Mouse (Mus musculus) heart, embryonic 10.5 days (tissue): ENCODE data around the gene Cdk11b. TPM values are rescaled to one million over a fixed set of nuclear protein-coding genes. Genes with fewer than 3 reads are reported as not detected.
"Not testable (repeated sequence)": the region's sequence is repeated elsewhere in the genome, so short reads cannot be mapped to it uniquely, and the experiment has no call there.

Source experiments
- DNase-seq: peaks from one replicate; pipeline ENCODE4 v3.0.0-alpha.2; 2017; ENCODE audit warnings: low spot score
- H3K27ac ChIP-seq: fragments of 300-500 bp; sonication (generic); 2 replicates; pipeline ENCODE4 v1.5.1; 2016; ENCODE audit warnings: mild to moderate bottlenecking
- H3K27me3 ChIP-seq: fragments of 300-500 bp; sonication (generic); 2 replicates; pipeline ENCODE4 v1.6.1; 2016; ENCODE audit warnings: mild to moderate bottlenecking; ENCODE audit not compliant: poor library complexity, insufficient read depth, severe bottlenecking
- H3K36me3 ChIP-seq: fragments of 300-500 bp; sonication (generic); 2 replicates; pipeline ENCODE4 v1.6.1; 2016; ENCODE audit warnings: mild to moderate bottlenecking, moderate library complexity
- H3K4me1 ChIP-seq: fragments of 300-500 bp; sonication (generic); 2 replicates; pipeline ENCODE4 v1.6.1; 2016; ENCODE audit warnings: mild to moderate bottlenecking
- H3K4me3 ChIP-seq: fragments of 300-500 bp; sonication (generic); 2 replicates; pipeline ENCODE4 v1.5.1; 2016; ENCODE audit warnings: mild to moderate bottlenecking, moderate library complexity
- H3K9me3 ChIP-seq: fragments of 300-500 bp; sonication (generic); 2 replicates; pipeline ENCODE4 v1.6.1; 2016; ENCODE audit warnings: mild to moderate bottlenecking, moderate library complexity
- WGBS: fragments of 180-500 bp; shearing (Covaris S2); methylation state at CpG from one replicate; pipeline ENCODE4 v1.1.7; 2016; 5-methylcytosine and 5-hydroxymethylcytosine counted together
- polyA plus RNA-seq: library from polyadenylated mRNA; unstranded; fragments of >200 nt; fragmentation: Nextera tagmentation; extraction: Ambion mirVana; gene quantifications from 2 replicates; pipeline ENCODE4 v1.2.1, GENCODE M21; 2016

Cdk11b gene
- polyA plus RNA-seq, 1 experiment from 2014 or later: 60.2 TPM

DNA sequence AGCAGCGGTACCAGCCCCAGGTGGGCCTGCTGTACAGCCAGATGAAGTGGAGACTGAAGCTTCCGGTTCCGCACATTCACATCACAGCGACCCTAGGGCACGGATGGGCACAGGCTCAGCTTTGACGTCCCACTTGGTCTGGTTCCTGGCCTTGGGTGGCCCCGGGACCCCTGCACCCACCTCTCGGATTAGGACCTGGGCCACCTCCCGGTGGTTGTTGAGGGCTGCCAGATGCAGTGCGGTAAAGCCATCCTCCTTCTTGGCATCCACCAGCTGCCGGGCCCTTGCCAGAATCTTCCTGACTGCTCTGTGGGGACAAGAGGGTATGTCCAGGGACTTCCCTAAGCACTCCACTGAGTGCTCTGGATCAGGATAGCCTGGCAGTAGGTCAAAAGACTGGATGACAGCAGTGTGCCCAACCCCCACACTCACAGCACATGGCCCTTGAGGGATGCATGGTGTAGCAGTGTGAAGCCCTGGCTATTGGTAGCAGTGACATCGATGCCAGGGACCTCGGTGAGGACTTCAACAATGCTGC, 31.6 kb downstream of the Cdk11b start:
- WGBS: 92% methylated on average over 13 of the region's 13 CpGs
- H3K27me3 ChIP-seq: peaks cover 65% of the 10 kb centered on the region
- H3K4me1 ChIP-seq: peaks cover 64% of the 10 kb centered on the region
- peaks cover 44% of the 10 kb centered on the region for H3K36me3 ChIP-seq
- H3K9me3 ChIP-seq: no peaks in the 10 kb centered on the region
- H3K27ac ChIP-seq: no peak overlapping the region
- no peak for DNase-seq
- no peak overlapping the region for H3K4me3 ChIP-seq

DNA sequence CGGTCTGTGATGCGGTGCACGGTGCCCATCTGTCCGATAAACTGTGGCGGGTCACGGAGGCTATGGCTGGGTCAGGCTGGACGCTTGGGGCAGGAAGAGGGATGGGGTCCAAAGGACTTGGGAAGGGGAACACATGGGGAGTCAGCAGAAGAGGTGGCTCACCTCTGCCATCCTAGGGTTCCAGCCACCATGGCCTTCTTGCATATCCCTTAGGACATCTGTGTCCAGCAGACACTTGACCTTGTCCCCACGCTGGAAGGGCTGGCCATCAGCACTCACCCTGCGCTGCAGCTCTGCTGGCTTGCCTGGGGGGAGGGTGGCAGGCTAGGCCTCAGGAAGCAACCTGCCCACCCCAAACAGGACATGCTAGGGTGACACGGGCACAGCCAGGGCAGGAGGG, 34.3 kb downstream of the Cdk11b start:
- peaks cover 40% of the 10 kb centered on the region for H3K27me3 ChIP-seq
- no peaks in the 10 kb centered on the region for H3K9me3 ChIP-seq
- H3K36me3 ChIP-seq: peaks cover 39% of the 10 kb centered on the region
- H3K27ac ChIP-seq: no peak overlapping the region
- H3K4me3 ChIP-seq: 0 out of 2 replicates have a peak overlapping the region, but pooled peaks have one; percentile 0
- peaks cover 37% of the 10 kb centered on the region for H3K4me1 ChIP-seq
- DNase-seq: peak; percentile 72
- 95% methylated on average over 10 of the region's 10 CpGs for WGBS

DNA sequence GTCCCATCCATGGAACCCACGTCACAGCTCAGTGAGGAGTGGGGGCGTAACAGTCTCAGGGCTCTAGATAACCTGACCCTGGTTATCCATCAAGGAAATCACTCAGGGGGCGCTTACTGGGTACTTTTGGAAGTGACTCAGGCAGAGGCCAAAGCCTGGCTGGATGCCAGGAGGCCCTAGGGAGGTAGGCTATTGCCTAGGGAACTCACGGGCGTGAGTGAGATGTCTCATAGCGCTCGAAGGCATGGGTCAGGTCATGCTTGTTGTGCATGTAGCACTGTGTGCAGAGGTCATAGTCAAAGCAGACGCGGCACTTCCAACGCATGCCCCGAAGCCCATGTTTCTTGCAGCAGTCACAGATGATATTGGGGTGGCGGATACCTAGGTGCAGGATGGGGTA, 36.0 kb downstream of the Cdk11b start:
- Histone ChIP-seq H3K36me3 (peaks cover 50% of the 10 kb centered on the region), H3K4me1 (peaks cover 20% of the 10 kb centered on the region; the same call in 1 of the 2 replicates), H3K9me3 (no peaks in the 10 kb centered on the region), H3K27ac (no peak overlapping the region), H3K27me3 (peaks cover 23% of the 10 kb centered on the region), H3K4me3 (no peak overlapping the region)
- DNase-seq: peak; percentile 73
- 79% methylated on average over 12 of the region's 12 CpGs for WGBS

DNA sequence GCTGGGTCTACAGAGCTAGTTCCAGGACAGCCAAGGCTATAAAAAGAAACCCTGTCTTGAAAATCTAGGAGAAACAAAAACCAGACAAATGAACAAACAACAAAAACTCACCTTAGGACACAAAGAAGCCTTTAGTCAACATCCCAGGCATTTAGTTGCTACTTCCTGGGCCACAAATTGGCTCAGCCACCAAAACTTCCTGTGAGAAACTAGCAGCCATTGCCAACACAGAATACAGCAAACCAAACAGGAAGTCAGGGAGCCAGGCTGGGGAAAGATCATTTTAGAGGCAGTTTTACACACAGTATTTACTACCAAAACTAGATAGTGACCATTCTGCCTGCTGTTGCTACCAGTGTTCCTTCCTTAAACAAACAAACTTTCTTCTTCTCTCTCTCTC, 42.2 kb downstream of the Cdk11b start:
- H3K27me3 ChIP-seq: no peaks in the 10 kb centered on the region
- H3K36me3 ChIP-seq: peaks cover 12% of the 10 kb centered on the region; the same call in 1 of the 2 replicates
- DNase-seq: no peak
- H3K9me3 ChIP-seq: no peaks in the 10 kb centered on the region
- H3K4me1 ChIP-seq: peaks cover 13% of the 10 kb centered on the region; the same call in 1 of the 2 replicates
- no peak overlapping the region for H3K4me3 ChIP-seq
- no peak overlapping the region for H3K27ac ChIP-seq

DNA sequence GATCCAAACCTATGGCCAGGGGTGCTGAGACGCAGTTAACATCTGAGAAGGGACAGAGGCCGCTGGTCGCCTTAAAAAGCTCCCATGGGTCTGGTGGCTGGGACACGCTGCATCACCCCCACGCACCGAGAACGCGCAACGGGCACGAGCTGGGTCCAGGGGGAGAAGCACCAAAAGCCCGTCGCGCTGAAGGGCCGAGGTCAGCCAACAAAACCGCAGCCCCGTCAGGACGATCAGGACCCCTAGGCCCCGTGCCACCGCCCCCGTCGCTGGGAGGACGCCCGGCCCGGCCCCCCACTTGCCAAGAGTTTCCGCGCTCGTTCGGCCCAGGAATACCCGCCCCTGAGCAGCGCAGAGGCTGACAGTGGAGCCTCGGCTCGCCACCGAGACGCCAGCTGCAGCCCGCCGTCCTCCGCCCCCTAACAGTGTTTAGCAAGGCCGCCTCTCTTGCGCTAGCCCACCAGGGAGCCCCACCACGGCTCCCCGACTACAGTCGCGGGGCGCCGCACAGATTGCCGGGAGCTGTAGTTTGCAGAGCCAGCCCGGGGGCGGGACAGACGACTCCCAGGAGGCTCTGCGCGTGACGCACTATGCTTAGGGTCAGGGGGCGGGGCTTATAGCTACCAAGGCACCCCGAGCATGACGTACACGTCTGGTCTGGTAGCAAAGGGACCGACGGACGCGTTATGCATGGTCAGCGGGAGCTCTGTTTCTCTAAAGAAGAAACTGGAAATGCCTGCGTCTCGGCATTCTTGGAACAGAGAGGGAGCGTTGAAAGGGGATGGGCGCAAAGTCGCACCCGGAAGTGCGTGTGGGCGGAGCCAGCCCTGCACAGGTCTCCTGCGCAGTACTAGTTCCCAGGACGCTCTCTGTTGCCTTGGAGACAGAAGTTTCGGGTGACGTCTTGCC, 44.3 kb downstream of the Cdk11b start, which contains the start of gene Mib2:
Gene Mib2, minus strand, starts transcription at position 510 of the 909 bp plus-strand sequence.
- peak within 1 kb of the TSS; percentile 96 for H3K4me3 ChIP-seq
- peaks cover 10% of the 10 kb centered on the region; the same call in 1 of the 2 replicates for H3K36me3 ChIP-seq
- WGBS: under 1% methylated on average over 73 of the region's 73 CpGs
- no peaks in the 10 kb centered on the region for H3K27me3 ChIP-seq
- peak within 1 kb of the TSS; percentile 90 for H3K27ac ChIP-seq
- no peaks in the 10 kb centered on the region for H3K9me3 ChIP-seq
- peaks cover 13% of the 10 kb centered on the region; the same call in 1 of the 2 replicates for H3K4me1 ChIP-seq
- peak; percentile 99 for DNase-seq

DNA sequence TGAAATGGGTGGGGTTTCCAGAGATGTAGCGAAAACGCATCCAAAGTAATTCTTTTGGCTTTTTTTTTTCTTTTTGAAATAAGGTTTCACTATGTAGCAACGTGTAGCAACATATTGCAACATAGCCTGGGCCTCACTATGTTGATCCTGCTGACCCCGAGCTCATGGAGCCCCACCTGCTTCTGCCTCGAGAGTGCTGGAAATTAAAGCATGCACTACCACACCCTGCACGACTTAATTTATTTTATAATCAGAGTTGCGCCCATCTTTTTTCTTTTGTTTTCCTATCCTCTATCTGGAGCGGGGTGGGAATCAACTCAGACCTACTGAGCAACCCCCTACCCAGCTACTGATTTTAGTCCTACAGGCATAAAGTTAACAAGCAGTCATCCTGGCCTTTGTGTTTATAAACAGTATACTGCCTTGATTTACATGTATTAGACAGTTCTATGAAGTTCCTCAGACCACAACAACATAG, 45.0 kb downstream of the Cdk11b start:
- Histone ChIP-seq H3K27ac (peak overlapping the region; percentile 90; the same call in 1 of the 2 replicates), H3K4me3 (peak overlapping the region; percentile 96), H3K4me1 (peaks cover 13% of the 10 kb centered on the region; the same call in 1 of the 2 replicates), H3K36me3 (peaks cover 7% of the 10 kb centered on the region; the same call in 1 of the 2 replicates), H3K9me3 (no peaks in the 10 kb centered on the region), H3K27me3 (no peaks in the 10 kb centered on the region)
- no peak for DNase-seq
- 4% methylated on average over 8 of the region's 8 CpGs for WGBS

DNA sequence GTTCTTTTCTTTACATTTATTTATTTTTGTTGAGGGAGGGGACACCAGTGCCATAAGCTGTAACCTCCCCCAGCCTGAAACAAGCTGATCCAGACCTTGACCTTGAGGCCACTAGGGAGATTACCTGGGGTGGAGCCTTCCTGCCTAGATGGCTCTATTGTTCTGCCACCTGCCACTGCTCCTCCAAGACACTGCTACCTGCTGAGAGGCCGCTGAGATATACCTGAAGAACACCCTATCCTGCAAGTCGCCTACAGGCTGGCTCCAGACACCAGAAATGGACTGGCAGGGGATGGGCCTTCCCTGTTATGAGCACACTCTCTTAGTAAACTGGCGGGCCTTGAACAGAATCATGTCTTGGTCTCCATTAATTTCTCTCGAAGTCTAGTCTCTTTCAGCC, 45.6 kb downstream of the Cdk11b start:
- H3K4me1 ChIP-seq: peaks cover 13% of the 10 kb centered on the region; the same call in 1 of the 2 replicates
- H3K27ac ChIP-seq, H3K9me3 ChIP-seq, H3K36me3 ChIP-seq, H3K27me3 ChIP-seq, DNase-seq, H3K4me3 ChIP-seq: not testable (repeated sequence)
- 61% methylated on average over 4 of the region's 4 CpGs for WGBS

DNA sequence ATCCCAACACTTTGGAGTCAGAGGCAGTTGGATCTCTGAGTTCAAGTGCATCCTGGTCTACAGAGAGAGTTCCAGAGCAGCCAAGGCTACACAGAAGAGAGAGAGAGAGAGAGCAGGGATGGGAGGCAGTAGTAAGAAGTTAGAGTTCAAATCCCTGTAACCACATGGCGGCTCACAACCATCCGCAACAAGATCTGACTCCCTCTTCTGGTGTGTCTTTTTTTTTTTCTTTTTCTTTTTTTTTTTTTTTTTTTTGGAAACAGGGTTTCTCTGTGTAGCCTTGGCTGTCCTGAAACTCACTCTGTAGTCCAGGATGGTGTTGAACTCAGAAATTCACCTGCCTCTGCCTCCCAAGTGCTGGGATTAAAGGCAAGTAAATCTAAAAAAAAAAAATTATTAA, 47.4 kb downstream of the Cdk11b start:
- peaks cover 13% of the 10 kb centered on the region; the same call in 1 of the 2 replicates for H3K4me1 ChIP-seq

DNA sequence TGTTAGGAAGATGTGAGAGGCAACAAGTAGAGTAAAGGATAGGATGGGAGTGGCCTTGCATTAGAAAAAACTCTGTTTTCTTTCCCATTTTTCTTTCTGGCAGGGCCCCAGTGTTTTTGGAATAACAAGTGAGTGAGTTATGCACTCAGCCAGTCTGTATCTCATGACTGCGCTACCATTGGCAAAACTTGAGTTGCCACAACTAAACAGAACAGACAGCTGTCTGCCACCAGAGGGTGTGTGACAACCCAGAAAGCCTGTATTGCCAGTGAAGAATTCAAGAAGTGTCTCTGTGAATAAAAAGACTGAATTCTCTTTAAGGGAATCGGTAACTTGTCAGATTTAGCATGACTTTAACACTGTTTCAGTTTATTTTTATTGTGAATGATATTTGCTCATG, 51.3 kb downstream of the Cdk11b start:
- no peaks in the 10 kb centered on the region for H3K27me3 ChIP-seq
- H3K36me3 ChIP-seq: no peaks in the 10 kb centered on the region
- no peaks in the 10 kb centered on the region for H3K4me1 ChIP-seq
- H3K27ac ChIP-seq: no peak overlapping the region
- 84% methylated on average over 2 of the region's 2 CpGs for WGBS
- no peak for DNase-seq
- no peak overlapping the region for H3K4me3 ChIP-seq
- no peaks in the 10 kb centered on the region for H3K9me3 ChIP-seq

More for the DNA sequence above, 47.4 kb downstream of the Cdk11b start:
- no peaks in the 10 kb centered on the region for H3K9me3 ChIP-seq
- H3K27ac ChIP-seq: no peak overlapping the region
- 65% methylated on average over 2 of the region's 2 CpGs for WGBS
- DNase-seq: no peak
- no peak overlapping the region for H3K4me3 ChIP-seq
- no peaks in the 10 kb centered on the region for H3K36me3 ChIP-seq
- no peaks in the 10 kb centered on the region for H3K27me3 ChIP-seq

DNA sequence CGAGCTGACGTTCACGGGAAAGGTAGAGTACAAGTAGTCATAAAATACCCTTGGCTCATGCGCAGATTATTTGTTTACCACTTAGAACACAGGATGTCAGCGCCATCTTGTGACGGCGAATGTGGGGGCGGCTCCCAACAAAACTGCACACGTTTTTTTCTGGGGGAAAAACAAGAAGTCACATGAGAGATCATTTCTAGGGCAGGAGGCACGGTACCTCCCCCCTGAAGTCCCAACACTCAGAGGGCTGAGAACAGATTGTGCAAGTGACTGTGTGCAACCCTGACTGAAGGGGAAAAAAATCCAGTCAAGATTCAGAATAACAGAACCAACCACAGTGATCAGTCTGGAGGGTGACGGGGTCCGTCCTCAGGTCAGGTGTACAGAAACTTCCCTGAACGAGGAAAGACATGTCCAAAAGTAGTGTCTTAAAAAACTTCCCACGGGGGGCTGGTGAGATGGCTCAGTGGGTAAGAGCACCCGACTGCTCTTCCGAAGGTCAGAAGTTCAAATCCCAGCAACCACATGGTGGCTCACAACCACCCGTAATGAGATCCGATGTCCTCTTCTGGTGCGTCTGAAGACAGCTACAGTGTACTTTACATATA, 59.1 kb downstream of the Cdk11b start:
- H3K36me3 ChIP-seq, H3K27ac ChIP-seq, H3K4me1 ChIP-seq, H3K9me3 ChIP-seq, H3K4me3 ChIP-seq, DNase-seq, H3K27me3 ChIP-seq: not testable (repeated sequence)
- 88% methylated on average over 16 of the region's 19 CpGs for WGBS

DNA sequence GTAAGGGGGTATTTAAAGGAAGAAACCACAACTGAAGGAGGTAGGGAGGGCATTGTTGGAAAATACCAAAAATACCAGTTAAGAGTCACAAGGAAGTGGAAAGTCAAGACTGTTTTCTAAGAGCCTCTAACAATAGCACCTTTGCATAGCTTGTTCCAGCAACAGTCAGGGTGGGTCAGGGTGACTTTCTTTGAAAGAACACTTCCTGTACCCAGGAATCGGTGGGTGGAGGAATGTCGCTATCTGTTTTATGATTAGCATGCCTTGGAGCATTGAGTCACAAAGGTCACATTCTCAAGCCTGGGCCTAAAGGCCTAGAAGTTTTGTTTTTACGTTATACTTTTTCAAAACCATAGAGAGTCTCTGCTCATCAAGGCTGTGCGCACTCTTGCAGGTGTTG, 63.1 kb downstream of the Cdk11b start:
- H3K4me3 ChIP-seq, H3K27ac ChIP-seq, H3K36me3 ChIP-seq, H3K9me3 ChIP-seq, H3K4me1 ChIP-seq, DNase-seq: not testable (repeated sequence)
- peaks cover 12% of the 10 kb centered on the region for H3K27me3 ChIP-seq
- 76% methylated on average over 4 of the region's 4 CpGs for WGBS

DNA sequence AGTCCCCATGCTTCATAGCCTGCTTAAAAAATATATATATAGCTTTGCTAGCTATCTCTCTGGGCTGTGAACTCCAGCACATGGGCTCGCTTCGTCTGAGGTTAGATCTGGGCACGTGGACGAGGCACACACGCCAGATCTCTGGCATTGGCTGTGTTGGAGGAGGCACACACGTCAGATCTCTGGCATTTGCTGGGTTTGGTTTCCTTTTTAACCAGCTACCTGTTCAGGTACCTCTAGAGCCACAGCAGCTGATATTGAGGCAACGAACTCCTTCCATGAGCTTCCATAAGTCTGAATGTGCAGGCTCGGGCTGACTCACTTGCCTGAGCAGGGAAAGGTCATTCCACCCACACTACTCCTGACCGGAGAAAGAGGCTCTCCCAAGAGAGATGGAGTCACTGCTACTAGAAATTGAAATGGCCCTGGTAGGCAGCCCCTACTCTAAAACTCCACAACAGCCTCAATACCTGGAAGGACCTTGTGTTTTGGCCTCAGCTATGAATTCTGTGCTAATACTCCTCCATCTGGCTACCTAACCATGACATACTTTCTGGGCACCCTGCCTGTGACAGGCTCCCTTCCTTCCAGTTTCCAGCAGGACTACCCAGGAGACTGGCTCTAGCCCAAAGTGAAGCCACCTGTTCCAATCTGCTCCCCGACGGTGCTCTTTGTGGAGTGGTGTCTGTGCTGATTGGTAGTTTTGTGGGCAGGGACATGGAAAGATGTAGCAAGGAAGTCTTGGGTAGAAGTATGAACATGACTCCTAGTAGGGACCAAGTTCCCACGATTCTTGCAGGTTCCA, 66.1 kb downstream of the Cdk11b start:
- H3K36me3 ChIP-seq: no peaks in the 10 kb centered on the region
- H3K9me3 ChIP-seq: no peaks in the 10 kb centered on the region
- H3K27ac ChIP-seq: no peak overlapping the region
- no peak overlapping the region for H3K4me3 ChIP-seq
- peaks cover 41% of the 10 kb centered on the region for H3K27me3 ChIP-seq
- no peak for DNase-seq
- 80% methylated on average over 12 of the region's 12 CpGs for WGBS
- peaks cover 19% of the 10 kb centered on the region for H3K4me1 ChIP-seq
